Mouse (Mus musculus) adrenal gland, postnatal 10 days (tissue): ENCODE results near the gene Smc3. TPM values are rescaled to one million over a fixed set of nuclear protein-coding genes. Genes with fewer than 3 reads are reported as not detected.
"Not testable (repeated sequence)": the region's sequence is repeated elsewhere in the genome, so short reads cannot be mapped to it uniquely, and the experiment has no call there.

Experiments
- DNase-seq: peaks from one replicate; pipeline ENCODE4 v3.0.0; 2021; ENCODE audit warnings: mixed read lengths
- total RNA-seq, 2 experiments: library from RNA; stranded (reverse); gene quantifications; 2 replicates each; pipeline ENCODE4 v1.2.3; 2021

Smc3 gene
- total RNA-seq, 2 experiments from 2014 or later: 29.6 to 39.0 TPM

DNA sequence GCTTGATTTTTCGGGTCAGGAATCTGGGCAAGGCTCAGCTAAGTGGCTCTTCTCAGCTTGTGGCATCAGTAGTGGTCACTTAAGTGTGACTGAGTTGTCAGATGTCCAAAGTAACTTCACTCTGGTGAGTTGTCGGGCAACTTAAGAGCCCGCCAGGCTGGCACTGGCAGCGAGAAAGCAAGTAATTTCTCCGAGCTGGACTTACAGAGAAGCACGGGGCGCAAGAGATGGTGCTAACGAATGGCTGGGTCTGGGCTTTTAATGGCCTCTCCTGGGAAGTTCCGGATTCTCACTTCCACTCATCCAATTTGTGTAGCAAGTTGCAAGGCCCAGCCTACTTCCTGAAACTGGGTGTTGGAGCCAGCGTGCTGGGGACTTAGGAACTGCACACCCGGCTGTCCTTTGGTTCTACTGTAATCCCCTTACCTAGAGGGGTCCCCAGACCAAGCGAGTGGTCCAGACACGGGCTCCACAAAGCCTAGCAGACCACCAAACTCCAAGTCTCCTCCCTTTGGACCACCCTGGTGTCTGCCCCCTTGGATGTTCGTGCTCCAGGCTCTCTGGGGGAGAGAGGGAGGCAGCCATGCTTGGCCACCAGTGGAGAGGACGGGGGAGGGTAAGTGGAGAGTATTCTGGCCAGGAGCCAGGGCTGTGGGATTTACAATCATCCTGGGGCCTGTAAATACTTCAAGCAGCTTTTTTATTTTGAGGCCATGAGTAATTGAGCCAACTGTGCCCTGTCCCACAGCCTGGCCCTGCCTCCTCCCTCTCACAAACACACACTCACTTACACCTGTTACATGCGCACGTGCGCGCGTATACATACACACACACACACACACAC, 53.6 kb downstream of the Smc3 start:
- peak; percentile 43 for DNase-seq

DNA sequence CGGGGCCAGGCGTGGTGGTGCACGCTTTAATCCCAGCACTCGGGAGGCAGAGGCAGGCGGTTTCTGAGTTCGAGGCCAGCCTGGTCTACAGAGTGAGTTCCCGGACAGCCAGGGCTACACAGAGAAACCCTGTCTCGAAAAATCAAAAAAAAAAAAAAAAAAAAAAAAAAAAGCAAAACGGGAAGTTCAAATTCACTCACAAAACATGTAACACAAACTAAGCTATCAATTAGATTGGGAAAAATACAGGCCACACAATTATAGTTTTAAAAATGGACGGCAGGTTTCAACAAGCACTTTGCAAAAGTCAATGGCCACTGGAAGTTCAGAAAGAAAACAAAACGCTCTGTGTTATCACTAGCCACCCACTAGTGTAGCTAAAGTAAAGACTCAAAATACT, 56.2 kb downstream of the Smc3 start:
- not testable (repeated sequence) for DNase-seq

DNA sequence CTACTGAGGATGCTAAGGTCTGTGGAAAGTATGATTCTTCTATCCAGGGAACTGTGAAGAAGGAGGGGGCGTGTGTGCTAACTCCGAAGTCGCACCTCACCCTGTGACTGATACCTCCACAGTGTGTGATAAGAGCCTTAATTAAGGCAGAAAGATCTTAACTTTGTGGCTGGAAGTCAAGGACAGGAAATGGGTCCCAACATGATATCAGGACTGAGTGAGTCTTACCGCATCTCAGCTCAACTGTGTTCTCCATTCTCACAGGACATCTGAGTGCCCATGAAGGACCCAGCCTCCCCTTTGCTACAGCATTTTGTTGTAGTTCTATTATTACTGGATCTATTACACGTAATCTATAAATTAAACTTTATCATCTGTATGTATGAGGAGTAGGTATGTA, 57.2 kb downstream of the Smc3 start:
- no peak for DNase-seq

DNA sequence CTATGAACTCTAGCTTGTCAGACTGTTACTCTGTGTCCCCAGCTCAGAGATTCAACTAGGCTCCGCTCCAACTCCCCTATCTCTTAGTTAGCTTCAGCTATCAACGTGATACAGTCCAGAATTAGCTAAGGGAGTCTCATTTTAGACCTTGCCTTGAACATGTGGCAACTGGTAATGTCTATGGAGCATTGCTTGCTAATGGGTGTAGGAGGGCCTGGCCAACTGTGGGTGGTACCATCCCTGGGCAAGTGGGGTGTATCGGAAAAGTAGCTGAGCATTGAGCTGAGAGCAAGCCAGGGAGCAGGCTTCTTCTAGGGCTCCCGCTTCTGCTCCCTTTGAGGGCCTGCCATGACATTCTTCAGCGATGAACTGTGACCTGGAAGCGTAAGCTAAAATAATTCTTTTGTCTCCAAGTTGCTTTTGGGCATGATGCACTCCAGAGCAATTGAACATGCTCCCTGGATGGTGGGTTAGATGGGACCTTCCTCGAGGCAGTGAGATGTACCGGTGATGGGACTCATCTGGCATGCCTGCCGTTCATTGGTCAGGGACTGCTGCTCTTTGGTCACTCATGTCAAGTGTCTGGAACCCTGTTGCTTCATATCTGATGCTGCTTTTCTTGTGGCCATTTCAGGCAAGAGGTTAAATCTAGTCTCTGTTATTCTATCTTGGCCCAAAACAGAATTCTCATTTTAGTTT, 60.7 kb downstream of the Smc3 start:
- DNase-seq: no peak

- no peak for DNase-seq
Observed at GRCm38 (mm10) chr19:53661938-53662722, 61.9 kb downstream of the Smc3 start.

GRCm38 (mm10) chr19:53664831-53665230, 64.6 kb downstream of the Smc3 start:
- no peak for DNase-seq

DNA sequence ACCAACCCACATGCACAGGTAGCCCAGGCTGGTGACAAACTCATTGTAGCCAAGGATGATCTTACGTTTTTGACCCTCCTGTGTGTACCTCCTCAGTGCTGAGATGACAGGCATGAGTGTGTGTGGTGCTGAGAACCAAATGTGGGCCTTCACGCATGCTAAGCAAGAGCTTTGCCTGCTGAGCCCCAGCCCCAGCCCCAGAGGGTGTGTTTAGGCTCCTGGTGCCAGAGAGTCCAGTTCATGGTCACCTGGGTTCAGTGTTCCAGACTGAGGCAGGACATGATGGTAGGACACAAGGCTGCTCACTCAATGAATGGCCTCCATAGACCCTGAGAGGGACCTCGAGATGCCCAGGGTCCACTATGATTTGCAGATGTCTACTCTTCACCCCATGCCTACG, 65.2 kb downstream of the Smc3 start:
- DNase-seq: no peak

GRCm38 (mm10) chr19:53666708-53667107, 66.5 kb downstream of the Smc3 start:
- no peak for DNase-seq

DNA sequence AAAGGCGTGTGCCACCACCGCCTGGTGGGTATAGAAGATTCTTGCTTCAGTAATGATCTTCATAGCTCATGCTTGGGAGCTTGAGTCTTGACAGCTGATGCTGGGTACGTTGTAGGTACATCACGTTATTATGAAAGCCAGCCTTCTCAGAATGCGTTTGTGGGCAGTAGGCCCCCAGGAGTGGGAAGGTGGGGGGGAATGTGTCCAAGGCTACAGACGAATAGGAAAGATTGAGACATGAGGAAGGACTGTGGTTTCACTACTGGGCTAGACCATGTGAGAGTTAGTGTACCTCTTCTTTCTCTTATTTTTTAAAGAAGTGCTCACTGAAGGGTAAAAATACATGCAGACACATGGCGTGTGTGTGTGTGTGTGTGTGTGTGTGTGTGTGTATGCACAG, 68.6 kb downstream of the Smc3 start:
- no peak for DNase-seq

DNA sequence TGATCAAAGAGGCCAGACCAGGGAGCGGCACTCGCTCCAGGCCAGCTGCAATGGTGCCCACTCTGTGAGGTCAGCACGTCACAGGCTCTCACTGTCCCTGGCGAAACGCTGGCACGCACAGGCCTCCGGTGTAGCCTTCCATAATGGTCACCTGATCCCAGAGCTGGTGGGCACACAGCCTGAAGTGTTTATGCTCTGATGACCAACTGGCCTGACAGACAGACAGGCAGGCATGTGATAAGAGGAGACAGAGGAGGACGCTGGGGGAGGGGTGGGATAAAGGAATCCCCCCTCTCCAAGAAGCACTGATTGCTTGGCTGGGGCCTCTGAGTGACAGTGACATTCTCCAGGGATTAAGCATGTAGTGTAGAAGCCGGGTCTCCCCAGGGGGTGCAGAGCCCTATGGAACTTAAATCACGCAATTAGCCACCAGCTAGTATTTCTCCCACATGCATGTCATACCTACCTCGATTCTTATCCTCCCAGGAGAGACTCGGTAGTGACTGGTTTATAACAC, 70.5 kb downstream of the Smc3 start:
- no peak for DNase-seq

DNA sequence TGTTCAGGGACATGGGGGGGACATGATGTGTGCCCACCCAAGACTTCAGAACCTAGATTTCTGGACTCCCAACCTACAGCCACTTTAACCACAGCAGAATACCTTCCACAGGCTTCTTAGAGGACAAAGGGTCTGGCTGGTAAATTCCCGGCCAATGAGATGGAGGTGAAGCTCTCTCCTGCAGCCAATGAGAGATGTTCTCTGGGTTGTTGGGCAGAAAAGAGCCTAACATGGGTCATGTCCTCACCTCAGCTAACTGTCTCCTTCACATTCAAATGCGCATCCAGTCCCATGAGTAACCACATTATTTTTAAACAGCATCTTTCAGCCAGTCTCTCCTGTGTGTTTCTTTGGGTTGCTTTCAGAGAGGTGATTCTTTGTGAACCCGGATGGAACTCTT, 71.2 kb downstream of the Smc3 start:
- DNase-seq: no peak

- DNase-seq: no peak
Observed at GRCm38 (mm10) chr19:53674131-53674925, 74.1 kb downstream of the Smc3 start.

GRCm38 (mm10) chr19:53676228-53676627, 76.0 kb downstream of the Smc3 start:
- peak; percentile 6 for DNase-seq

DNA sequence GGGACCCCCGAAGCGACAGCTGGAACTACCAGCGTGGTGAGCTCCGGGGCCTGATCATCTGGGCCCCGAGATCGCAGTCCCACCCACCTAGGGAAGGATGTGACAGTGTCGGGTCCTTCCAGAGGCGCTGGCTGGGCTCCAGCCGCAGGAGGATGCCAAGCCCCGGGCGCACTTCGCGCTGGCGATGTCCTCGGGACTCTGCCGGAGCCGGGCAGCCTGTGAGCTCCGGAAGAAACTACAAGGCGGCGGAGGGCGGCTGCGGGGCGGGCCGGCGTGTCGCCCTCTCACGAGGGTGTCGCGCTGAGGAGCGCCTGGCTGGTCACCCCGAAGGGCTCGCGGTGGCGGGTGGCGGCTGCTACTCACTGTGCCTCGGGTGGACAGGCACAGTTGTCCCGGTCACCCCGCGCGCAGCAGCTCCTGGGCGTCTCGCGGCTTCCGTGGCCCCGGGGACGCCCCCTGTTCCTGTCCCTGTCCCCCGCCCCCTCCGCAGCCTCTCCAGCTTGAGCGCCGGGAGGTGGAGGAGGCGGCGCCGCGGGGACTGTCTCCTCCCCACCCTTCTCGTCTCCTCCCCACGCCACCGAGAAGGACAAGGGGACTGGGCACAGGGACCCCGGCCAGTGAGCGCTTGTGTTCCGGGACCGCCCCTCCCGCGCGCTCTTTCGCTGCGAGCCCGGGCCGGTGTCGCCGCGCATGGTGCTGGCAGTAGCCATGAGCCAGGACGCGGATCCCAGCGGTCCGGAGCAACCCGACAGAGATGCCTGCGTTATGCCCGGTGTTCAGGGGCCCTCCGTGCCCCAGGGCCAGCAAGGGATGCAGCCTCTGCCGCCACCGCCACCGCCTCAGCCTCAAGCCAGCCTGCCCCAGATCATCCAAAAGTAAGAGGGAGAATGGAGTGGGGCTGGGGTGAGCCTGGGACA, 76.8 kb downstream of the Smc3 start, which contains the start of gene Rbm20:
Gene Rbm20 (plus strand): TSS at position 589 of the 917 bp plus-strand sequence.
- DNase-seq: peak; percentile 73

DNA sequence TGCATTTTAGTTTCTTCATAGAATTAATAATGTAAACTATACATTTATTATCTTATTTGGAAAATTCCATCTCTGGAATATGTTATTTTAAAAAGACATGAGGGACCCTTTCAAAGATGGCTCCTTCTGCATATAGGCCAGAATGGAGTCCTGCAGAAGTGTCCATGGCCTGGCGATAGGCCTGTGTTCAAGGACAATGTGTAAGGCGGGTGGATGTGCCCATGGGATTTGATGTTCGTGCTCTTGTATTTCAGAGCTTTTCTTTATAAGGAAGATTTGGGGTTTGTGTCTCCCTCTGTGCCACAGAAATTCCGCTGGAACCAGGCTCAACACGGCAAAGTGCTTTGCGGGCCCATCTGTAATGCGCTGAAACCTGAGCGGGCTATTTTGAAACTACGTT, 79.0 kb downstream of the Smc3 start:
- DNase-seq: no peak

DNA sequence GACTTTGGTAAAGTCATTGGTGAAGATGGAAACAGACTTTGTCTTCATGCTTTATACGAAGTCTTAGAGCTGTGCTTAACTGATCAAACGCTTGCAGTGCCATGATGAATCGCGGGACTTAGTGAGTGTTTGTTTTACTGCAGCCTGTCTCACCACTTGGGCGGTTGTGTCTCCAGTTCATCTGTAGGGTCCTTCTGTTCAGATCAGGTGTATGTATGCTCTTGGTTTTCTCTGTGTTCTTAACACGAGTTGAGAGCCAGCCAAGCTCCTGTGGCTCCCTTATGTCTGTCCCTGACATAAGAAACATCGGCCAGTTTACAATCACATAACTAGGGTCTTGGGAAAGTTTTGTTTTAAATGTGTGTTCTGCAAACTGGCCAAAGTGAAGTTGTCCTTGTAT, 79.8 kb downstream of the Smc3 start:
- no peak for DNase-seq

GRCm38 (mm10) chr19:53682427-53682826, 82.2 kb downstream of the Smc3 start:
- DNase-seq: no peak

DNA sequence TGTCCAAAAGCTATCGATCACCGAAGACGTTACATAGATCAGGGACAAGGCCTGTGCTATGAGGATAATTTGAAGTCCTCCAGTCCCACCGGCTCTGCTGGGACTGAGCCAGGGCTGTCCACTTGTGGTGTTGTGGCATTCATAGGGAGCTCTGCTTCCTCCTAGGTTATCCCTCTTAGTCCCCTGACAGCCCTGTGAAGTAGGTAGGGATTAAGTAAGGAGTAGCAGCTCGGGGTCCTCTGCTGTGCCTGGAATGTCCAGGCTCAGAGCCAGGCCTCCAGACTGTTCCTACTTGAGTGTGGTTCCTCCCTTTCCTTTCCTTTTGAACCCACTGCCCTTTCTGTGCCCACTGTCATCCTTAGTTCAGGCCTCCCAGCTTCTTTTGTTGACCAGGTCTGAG, 87.4 kb downstream of the Smc3 start:
- no peak for DNase-seq

GRCm38 (mm10) chr19:53690816-53691215, 90.6 kb downstream of the Smc3 start:
- DNase-seq: no peak

GRCm38 (mm10) chr19:53694020-53694419, 93.8 kb downstream of the Smc3 start:
- no peak for DNase-seq
